Mouse (Mus musculus) liver, adult (tissue): Measurements from ENCODE around the gene Ap1m2.

Experiments
- GATA4 ChIP-seq: IDR thresholded peaks from 2 replicates; pipeline ENCODE4 v1.6.1; 2014; ENCODE audit warnings: mild to moderate bottlenecking, low read length; ENCODE audit not compliant: insufficient replicate concordance

Ap1m2 gene

DNA sequence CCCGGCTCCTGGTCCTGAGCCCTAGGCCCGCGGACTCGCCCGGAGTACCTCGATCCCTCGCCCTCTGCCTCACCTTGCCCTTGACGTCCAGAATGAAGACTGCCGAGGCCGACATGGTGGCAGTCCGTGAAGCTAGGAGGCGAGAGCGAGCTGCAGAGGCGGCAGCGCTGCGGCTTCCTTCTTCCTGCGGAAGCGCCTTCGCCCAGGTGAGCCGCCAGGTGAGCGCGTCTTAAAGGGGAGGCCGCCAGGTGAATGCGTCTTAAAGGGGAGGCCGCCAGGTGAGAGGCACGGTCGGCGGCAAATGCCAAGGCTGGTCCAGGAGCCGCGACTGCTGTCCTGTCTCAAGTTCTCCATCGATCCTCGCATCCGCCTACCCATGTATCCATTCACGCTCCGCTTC, at the start of gene Ap1m2:
TSS of gene Ap1m2 (minus strand) at position 204 of the 400 bp plus-strand sequence.
- TF ChIP-seq GATA4: no peak

DNA sequence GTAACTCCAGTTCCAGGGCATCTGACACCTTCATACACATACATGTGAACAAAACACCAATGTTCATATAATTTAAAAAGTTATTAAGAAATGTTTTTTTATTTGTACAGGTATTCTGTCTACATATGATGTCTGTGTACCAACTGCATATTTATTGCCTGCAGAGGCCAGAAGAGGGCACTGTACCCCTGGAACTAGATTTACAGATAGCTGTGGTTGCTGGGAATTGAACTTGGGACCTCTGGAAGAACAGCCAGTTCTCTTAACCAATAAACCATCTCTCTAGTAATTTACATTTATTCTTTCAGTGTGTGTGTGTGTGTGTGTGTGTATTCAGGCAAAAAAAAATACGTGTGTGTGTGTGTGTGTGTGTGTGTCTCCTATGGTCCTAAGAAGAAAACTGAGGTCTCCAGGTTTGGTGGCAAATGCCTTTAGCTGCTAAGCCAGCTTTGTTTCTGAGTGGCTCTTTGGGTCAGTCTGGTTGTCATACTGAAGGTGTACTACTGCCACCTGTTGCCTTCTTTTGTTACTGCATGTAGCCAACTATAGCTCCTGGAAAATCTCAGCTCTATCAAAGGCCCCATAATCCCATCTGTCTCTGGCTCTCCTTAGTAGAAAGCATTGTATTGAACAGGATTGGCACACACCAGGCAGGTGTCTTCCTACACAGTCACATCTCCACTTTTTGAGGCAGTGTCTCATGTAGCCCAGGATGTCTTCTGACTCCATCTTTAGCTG, 45.0 kb upstream of the Ap1m2 start:
- TF ChIP-seq GATA4: no peak

DNA sequence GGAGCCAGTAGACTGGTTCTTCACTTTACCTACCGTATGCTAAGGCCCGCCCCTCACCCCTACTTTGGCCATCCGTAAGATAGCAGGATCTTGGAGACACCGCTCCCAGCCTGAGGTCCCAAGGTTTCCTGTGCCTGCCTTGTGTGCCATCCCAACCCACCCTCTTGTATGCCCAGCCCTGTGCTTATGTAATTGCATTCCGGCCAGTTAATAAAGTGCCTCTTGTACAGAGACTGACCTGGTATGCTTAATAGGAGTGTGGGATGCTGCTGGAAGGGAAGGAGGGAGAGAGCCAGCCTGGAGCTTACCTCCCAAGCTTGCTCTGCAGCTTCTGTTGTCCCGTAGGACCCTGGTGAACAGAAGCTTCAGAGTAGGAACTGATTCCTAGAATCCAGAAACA, 42.7 kb upstream of the Ap1m2 start:
- no peak for TF ChIP-seq GATA4

DNA sequence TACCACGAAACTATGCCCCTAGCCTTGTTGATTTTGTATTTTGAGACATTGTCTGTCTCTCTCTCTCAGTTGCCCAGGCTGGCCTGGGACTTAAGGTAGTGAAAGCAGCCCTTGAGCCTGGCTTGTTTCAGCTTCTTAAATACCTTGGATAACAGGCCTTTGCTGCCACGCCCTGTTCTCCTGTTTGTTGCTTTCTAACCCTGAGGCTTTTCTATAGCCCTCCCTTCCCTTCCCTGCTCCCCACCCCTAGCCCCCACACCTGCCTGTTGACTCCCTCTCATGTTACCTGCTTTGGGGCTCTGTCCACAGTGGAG, 41.2 kb upstream of the Ap1m2 start:
- no peak for TF ChIP-seq GATA4

DNA sequence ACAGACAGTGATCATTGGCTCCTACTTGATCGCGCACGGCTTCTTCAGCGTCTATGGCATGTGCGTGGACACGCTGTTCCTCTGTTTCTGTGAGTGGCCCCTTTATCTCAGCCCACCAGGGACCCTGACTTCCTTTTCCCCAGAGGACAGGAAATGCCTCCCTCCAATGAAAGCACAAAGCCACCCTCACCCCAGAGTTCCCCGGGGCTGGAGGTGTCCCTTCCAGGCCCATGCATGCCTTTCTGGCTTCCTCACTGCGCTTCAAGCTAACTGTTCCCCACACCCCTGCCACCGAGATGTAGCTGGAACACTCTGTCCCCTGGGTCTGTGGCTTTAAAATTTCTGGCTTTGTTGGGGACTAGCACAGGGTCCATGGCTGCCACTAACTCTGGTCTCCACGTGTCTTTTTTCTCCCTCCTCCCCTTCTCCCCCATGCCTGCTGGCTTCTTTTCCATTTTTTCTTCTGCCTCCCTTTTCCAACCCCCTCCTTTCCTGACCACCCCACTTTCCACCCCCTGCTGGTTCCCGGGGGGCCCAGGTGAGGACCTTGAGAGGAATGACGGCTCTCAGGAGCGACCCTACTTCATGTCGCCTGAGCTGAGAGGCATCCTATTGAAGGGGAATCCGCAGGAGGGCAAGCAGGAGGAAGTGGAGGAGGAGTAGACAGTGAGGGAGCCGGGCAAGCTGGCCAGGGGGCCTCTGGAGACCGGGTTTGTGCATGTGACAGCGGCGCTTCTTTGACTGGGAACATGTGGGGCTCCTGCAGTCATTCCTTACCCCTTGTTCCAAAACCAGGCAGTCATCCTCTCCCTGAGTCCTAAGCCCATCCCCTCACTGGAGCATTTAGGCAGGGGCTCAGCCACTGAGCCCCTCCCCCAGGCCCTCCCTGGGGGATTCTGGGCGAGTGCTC, 40.6 kb upstream of the Ap1m2 start:
- TF ChIP-seq GATA4: peak; percentile 15; the same call in 1 of the 2 replicates

DNA sequence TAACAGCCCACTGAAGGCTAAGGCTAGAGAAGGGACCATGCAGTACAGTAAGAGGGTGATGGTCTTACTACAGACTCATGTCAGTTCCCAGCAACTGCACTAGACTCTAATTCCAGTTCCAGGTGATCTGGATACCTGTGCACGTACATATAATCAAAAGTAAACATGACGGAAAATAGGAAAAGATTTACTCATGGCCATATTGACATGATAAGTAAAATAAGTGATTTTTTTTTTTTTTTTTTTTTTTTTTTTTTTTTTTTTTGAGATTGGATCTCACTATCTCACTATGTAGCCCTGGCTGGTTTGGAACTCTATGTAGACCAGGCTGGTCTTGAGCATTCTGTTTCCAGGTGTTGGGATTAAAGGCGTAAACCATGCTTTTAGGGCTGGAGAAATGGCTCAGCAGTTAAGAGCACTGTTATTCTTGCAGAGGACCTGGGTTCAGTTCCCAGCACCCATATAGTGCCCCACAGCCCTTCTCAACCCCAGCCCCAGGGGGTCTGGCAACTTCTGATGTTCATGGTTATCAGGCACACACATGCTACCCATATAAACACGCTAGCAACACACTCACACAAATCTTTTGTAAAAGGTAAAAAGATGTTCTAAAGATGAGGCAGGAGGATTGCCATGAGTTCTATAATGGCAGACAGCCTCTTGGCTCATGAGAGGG, 39.7 kb upstream of the Ap1m2 start:
- no peak for TF ChIP-seq GATA4

DNA sequence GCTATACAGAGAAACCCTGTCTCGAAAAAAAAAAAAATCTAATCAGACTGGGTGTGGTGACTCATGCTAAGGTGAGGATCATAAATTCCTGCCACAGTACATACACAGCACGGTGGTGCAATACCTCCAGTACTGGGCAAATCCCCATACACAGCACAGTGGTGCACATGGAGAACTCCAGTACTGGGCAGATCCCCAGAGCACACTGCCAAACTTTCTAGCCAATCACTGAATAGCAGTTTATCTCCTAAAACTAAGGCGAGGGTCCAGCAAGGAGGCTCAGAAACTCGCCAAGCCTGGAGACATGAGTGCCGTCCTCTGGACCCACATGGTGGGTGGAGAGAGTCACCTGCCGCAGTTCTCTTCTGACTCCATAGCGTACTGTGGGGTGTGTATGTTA, 39.0 kb upstream of the Ap1m2 start:
- no peak for TF ChIP-seq GATA4

DNA sequence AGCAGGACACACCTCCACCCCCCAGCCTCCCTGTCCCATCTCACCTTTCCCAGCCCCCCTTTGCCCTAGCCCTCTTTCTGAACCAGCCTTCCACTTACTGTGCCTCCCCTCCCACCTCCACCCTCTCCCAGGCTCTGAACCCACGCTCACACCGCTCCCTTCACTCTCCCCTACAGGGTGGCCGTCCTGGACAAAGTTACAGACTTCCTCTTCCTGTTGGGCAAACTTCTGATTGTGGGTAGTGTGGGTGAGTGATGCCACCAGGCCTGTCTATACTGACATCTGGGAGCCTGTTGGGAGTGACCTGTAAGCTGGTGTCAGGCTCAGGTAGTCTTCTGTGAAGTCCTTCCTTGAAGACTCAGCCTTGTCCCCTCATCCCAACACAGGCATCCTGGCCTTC, 36.0 kb upstream of the Ap1m2 start:
- no peak for TF ChIP-seq GATA4

DNA sequence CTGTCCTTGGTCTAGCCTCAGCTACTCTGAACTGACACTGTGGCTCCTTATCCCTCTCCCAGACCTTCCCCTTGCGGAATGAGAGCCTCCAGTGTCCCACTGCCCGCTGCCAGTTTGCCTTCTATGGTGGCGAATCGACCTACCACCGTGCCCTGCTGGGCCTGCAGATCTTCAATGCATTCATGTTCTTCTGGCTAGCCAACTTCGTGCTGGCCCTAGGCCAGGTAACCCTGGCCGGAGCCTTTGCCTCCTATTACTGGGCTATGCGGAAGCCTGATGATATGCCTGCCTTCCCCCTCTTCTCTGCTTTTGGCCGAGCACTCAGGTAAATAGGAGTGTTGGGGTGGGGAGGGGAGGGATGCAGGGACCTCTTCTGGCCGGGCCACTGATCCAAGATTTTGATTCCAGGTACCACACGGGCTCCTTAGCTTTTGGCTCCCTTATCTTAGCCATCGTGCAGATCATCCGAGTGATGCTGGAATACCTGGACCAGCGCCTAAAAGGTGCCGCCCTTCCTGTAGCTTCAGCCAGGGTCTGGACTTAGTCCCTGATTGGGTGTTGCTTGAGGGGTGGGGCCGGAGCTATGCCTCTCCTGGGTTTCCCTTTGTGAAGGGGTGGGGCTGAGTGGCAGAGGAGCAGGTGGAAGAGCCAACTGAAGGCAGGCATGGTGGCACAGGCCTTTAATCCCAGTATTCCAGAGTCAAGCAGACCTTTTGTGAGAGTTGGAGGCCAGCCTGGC, 34.7 kb upstream of the Ap1m2 start:
- no peak for TF ChIP-seq GATA4

DNA sequence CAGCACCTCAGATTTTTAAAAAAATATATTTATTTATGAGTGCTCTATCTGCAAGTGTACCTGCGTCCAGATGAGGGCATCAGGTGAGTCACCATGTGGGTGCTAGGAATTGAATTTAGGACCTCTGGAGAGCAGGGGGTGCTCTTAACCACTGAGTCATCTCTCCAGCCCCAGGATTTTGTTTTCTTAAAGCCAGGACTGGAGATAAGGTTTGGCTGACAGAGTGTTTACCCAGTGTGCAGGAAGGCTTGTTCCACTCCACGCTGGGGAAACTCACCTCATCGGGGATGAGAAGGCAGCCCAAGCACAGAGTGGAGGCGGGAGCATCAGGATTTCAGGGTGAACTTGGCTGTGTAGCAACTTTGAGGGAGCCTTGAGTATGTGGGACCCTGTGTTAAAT, 28.3 kb upstream of the Ap1m2 start:
- no peak for TF ChIP-seq GATA4

DNA sequence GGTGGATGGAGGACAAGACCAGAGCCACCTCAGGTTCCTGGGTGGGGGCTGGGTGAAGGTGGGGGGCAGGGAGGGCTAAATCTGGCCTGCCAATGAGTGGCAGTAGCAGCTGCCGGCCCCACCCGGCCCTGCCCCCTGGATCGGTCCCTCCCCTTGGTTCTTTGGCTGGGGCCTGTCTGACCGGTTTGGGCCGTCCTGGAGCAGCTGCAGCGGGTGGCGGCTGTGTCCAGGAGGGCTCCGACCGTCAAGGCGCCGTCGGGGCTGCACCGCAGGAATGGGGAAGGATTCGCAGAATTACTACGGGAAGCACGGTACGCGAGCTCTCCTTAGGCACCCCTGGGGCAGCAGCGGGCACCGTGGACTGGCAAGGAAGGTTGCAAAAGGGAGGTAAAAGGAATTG, 25.5 kb upstream of the Ap1m2 start:
- no peak for TF ChIP-seq GATA4

DNA sequence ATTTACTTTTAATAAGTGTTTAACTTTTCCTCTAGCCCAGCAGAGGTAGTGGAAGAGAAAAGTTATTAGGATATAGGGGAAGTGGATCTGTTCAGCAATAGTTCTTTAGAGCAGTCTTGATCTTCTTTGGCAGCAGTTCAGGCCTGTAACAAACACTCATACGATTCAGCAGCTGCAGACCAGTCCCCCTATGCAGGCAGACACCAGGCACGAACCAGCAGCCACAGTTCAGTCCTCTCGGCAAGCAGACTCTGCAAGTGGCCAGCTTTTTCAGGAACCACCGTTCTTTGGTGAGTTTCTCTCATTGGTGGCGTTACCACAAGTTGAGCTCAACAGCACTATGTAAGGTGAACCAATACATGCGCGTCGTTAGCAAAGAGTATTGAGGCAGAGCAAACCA, 24.4 kb upstream of the Ap1m2 start:
- TF ChIP-seq GATA4: no peak

DNA sequence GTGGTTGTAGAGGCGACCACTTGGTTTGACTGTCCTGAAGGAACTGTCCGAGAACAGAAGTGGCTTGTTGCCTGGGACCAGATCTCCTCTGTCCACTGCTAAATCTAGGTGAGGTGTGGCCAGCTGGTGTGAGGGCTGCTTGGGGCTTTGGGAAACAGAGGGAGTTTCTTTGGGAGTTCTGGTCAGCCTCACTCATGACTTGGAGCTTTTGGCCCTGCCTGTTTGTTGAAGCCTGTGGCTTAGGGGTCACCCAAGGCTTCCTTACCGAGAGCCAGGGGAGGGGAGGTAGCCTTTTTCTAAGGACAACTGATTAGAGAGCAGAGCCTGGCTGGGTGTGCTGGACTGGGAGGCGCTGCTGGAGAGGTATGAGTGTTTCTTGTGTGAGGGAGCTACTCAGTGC, 23.3 kb upstream of the Ap1m2 start:
- no peak for TF ChIP-seq GATA4

DNA sequence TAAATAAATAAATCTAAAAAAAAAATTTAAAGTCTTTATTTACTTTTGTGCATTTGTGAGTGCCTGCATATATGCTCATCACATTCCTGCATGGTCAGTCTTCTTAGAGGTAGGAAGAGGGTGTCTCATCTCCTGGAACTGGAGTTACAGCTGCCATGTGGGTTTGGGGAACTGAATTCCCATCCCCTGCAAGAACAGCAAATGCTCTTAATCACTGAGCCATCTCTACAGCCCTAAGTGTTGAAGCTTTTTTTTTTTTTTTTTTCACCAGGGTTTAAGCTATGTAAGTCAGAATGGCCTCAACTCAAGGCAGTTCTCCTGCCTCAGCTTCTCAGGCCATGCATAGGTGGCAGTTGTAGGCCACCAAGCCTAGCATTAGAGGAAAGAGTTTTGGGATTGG, 22.6 kb upstream of the Ap1m2 start:
- no peak for TF ChIP-seq GATA4

DNA sequence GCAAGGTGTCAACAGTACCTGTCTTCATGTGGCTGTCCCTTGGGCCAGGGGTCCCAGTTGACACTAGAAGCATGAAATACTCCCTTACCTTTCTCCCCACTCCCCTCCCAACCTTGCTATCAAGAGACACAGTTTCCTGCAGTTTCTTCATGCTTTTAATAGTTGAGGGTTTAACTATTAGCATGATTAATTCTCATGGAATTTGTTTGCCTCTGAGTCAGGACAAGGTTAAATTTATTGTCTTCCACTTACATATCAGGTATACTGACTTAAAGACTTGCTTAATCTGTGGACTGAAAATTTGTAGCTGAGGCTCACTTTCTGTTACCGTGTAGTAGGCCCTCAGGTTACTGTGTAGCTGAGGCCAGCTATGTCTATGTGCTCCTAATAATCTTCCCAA, 21.4 kb upstream of the Ap1m2 start:
- no peak for TF ChIP-seq GATA4
